Mouse (Mus musculus) liver, adult 2 months (tissue): ENCODE results near the gene Brd2.

Experiments used
- CTCF ChIP-seq: fragments of 200-500 bp; IDR thresholded peaks from 2 replicates; pipeline ENCODE4 v1.5.1; 2011; ENCODE audit warnings: low read depth, low read length, control low read depth
- POLR2A ChIP-seq: fragments of 200-500 bp; IDR thresholded peaks from 2 replicates; pipeline ENCODE4 v1.6.1; 2011; ENCODE audit warnings: low read length, control low read depth; ENCODE audit not compliant: insufficient read depth; ENCODE audit errors: extremely low read depth

GRCm38 (mm10) chr17:34078148-34078547 is 44.3 kb downstream of the Brd2 start:
- TF ChIP-seq CTCF (no peak), POLR2A (no peak)
